ENCODE assay signal across 8 mouse cellular contexts in genomic region chr13:95286989-95287388, GRCm38 (mm10). TPM values are rescaled to one million over a fixed set of nuclear protein-coding genes. Genes with fewer than 3 reads are reported as not detected.
DNase-seq lines count a peak whose midpoint lies in the region; ATAC-seq and TF ChIP-seq lines count a peak whose summit lies in the region.

No protein-coding gene starts in this region.

- WGBS in intestine, embryonic 15.5 days = 6% methylated on average over 7 of the region's 7 CpGs
- 2% methylated on average over 7 of the region's 7 CpGs for WGBS in midbrain, embryonic 16.5 days
- WGBS in stomach, postnatal 0 days = under 1% methylated on average over 7 of the region's 7 CpGs

- no peaks in the 10 kb centered on the region for H3K27me3 ChIP-seq in intestine, embryonic 15.5 days (replicated peaks)
- no peaks in the 10 kb centered on the region for H3K27me3 ChIP-seq in midbrain, embryonic 16.5 days (ENCODE audit: control insufficient read depth, insufficient read depth, low read depth, low read length)
- H3K27me3 ChIP-seq in stomach, postnatal 0 days (ENCODE audit: control insufficient read depth, insufficient read depth, low read length) = no peaks in the 10 kb centered on the region

- no peak for TF ChIP-seq EP300 in stomach, postnatal 0 days (optimal IDR thresholded peaks at IDR 0.05)

- peak; percentile 34 to 37 for DNase-seq in urinary bladder, adult 18-20 months (ENCODE audit: low spot score in 2 of 2)
- DNase-seq in urinary bladder, adult 2 months (ENCODE audit: low spot score) = no peak
- DNase-seq in gastrocnemius, postnatal 14 days = peak; percentile 70
- peak; percentile 79 to 82 for DNase-seq in left cerebral cortex, postnatal 10 days (ENCODE audit: extremely low spot score in 1 of 2, low spot score in 2 of 2)
- peak; percentile 81 for DNase-seq in stomach, postnatal 0 days (ENCODE audit: low spot score)

- no peak overlapping the region for H3K27ac ChIP-seq in cortical plate, adult 2 months (ENCODE audit: insufficient read depth, low read length)
- no peak overlapping the region for H3K27ac ChIP-seq in intestine, embryonic 15.5 days
- no peak overlapping the region for H3K27ac ChIP-seq in midbrain, embryonic 16.5 days (ENCODE audit: low read length)
- H3K27ac ChIP-seq in stomach, postnatal 0 days (replicated peaks) = no peak overlapping the region

- TF ChIP-seq POLR2A in cortical plate, adult 2 months (IDR thresholded peaks at IDR 0.05; ENCODE audit: extremely low read depth, insufficient read depth, low read length) = no peak

- intact Hi-C loops in gastrocnemius, postnatal 14 days (cut with DNase I; ENCODE audit: low total_unique reads) = loop anchor here (10.0 kb wide), 1 partner anchor 272 kb away; no protein-coding TSS in a partner anchor
- intact Hi-C loops in left cerebral cortex, postnatal 10 days (cut with DNase I) = loop anchor here (5.0 to 10.0 kb wide), 2 partner anchors 222 to 270 kb away; no protein-coding TSS in a partner anchor

- peak; percentile 81 for ATAC-seq in intestine, embryonic 15.5 days
- ATAC-seq in midbrain, embryonic 16.5 days = peak; percentile 90
- ATAC-seq in stomach, postnatal 0 days (ENCODE audit: low FRiP score, low TSS enrichment) = peak; percentile 86

- peak; percentile 97 for TF ChIP-seq CTCF in cortical plate, adult 2 months (IDR thresholded peaks at IDR 0.05; ENCODE audit: extremely low read depth, insufficient read depth, low read length)
- peak; percentile 96 for TF ChIP-seq CTCF in stomach, postnatal 0 days (IDR thresholded peaks at IDR 0.05; ENCODE audit: low read depth)

- H3K36me3 ChIP-seq in intestine, embryonic 15.5 days = no peaks in the 10 kb centered on the region
- no peaks in the 10 kb centered on the region for H3K36me3 ChIP-seq in midbrain, embryonic 16.5 days (ENCODE audit: control insufficient read depth, insufficient read depth, low read length)
- H3K36me3 ChIP-seq in stomach, postnatal 0 days (ENCODE audit: control insufficient read depth, insufficient read depth, low read length) = no peaks in the 10 kb centered on the region

- H3K4me1 ChIP-seq in cortical plate, adult 2 months (ENCODE audit: control insufficient read depth, insufficient read depth, low read length) = no peaks in the 10 kb centered on the region; the same call in 1 of the 2 replicates
- H3K4me1 ChIP-seq in intestine, embryonic 15.5 days (replicated peaks) = no peaks in the 10 kb centered on the region
- no peaks in the 10 kb centered on the region for H3K4me1 ChIP-seq in midbrain, embryonic 16.5 days (ENCODE audit: control insufficient read depth, insufficient read depth, low read length)
- no peaks in the 10 kb centered on the region for H3K4me1 ChIP-seq in stomach, postnatal 0 days (replicated peaks; ENCODE audit: control insufficient read depth, insufficient read depth)

- H3K4me3 ChIP-seq in cortical plate, adult 2 months (ENCODE audit: insufficient read depth, low read length) = no peak overlapping the region
- H3K4me3 ChIP-seq in intestine, embryonic 15.5 days (replicated peaks) = no peak overlapping the region
- no peak overlapping the region for H3K4me3 ChIP-seq in midbrain, embryonic 16.5 days (ENCODE audit: low read depth, low read length)
- no peak overlapping the region for H3K4me3 ChIP-seq in stomach, postnatal 0 days (ENCODE audit: low read depth, low read length)

- H3K9ac ChIP-seq in intestine, embryonic 15.5 days = no peak overlapping the region
- H3K9ac ChIP-seq in midbrain, embryonic 16.5 days (ENCODE audit: low read depth, low read length) = no peak overlapping the region
- no peak overlapping the region for H3K9ac ChIP-seq in stomach, postnatal 0 days (ENCODE audit: low read length)

- no peaks in the 10 kb centered on the region for H3K9me3 ChIP-seq in intestine, embryonic 15.5 days
- H3K9me3 ChIP-seq in midbrain, embryonic 16.5 days (replicated peaks; ENCODE audit: control insufficient read depth, low read length, poor library complexity, severe bottlenecking) = no peaks in the 10 kb centered on the region
- no peaks in the 10 kb centered on the region for H3K9me3 ChIP-seq in stomach, postnatal 0 days (ENCODE audit: control insufficient read depth, low read length)

- H3K4me2 ChIP-seq in intestine, embryonic 15.5 days (replicated peaks) = no peak overlapping the region
- no peak overlapping the region for H3K4me2 ChIP-seq in midbrain, embryonic 16.5 days (ENCODE audit: low read length)
- no peak overlapping the region for H3K4me2 ChIP-seq in stomach, postnatal 0 days (replicated peaks; ENCODE audit: low read depth)

RNA-seq across cellular contexts. Expression of gene Zbed3, which starts 36.4 kb away (rescaled TPM):
- 27.0 and 30.4 TPM in 2 replicates for polyA plus RNA-seq in urinary bladder, adult 2 months (2012; rRNA removed)
- polyA plus RNA-seq in cortical plate, adult 2 months (2012; rRNA removed) = 19.5 and 19.8 TPM in 2 replicates
- 1 to 10 TPM; 9.1 to 9.7 TPM for total RNA-seq in gastrocnemius, postnatal 14 days (2021)
- polyA plus RNA-seq in intestine, embryonic 15.5 days (2015; fragmentation: Nextera tagmentation; extraction: Ambion mirVana) = 49.2 and 53.4 TPM in 2 replicates
- total RNA-seq in left cerebral cortex, postnatal 10 days (2021) = 10 to 100 TPM; 14.7 to 18.0 TPM
- polyA plus RNA-seq in midbrain, embryonic 16.5 days (2015; fragmentation: Nextera tagmentation; extraction: Ambion mirVana) = 30.2 and 35.5 TPM in 2 replicates
- polyA plus RNA-seq in stomach, postnatal 0 days (2015; fragmentation: Nextera tagmentation; extraction: Ambion mirVana) = 24.9 and 25.4 TPM in 2 replicates

RNA-seq across cellular contexts. Expression of gene Pde8b, which starts 36.9 kb away (rescaled TPM):
- polyA plus RNA-seq in urinary bladder, adult 2 months (2012; rRNA removed) = 2.1 TPM in 2 replicates
- 88.4 and 95.9 TPM in 2 replicates for polyA plus RNA-seq in cortical plate, adult 2 months (2012; rRNA removed)
- 1 to 10 TPM; 3.9 to 5.1 TPM for total RNA-seq in gastrocnemius, postnatal 14 days (2021)
- polyA plus RNA-seq in intestine, embryonic 15.5 days (2015; fragmentation: Nextera tagmentation; extraction: Ambion mirVana) = 9.5 and 10.3 TPM in 2 replicates
- total RNA-seq in left cerebral cortex, postnatal 10 days (2021) = 10 to 100 TPM; 59.6 to 79.0 TPM
- polyA plus RNA-seq in midbrain, embryonic 16.5 days (2015; fragmentation: Nextera tagmentation; extraction: Ambion mirVana) = 7.6 and 11.0 TPM in 2 replicates
- polyA plus RNA-seq in stomach, postnatal 0 days (2015; fragmentation: Nextera tagmentation; extraction: Ambion mirVana) = 2.5 and 3.8 TPM in 2 replicates
